Mouse (Mus musculus): ENCODE data around the gene Stx4a. TPM values are rescaled to one million over a fixed set of nuclear protein-coding genes. Genes with fewer than 3 reads are reported as not detected.

The Stx4a gene
- polyA plus RNA-seq, 1 experiment from 2014 or later = 47.5 TPM

DNA sequence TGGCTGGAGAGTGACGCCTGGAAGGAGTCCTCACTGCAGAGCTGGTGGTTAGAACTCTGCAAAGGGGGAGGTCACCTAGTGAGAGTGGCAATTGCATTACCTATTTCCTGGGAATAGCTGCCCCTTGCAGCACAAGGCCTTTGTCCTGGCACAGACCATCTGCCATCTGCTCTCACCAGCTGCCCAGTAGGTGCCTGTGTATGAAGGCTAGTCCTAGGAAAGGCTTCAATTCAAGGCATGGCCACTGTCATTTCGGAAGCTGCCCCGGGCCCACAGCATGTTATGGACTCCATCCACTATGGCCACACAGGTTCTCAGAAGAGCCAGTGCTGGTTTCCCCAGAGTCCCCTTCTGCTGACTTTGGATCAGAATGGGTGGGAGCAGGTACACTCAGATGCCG, 25.5 kb upstream of the Stx4a start:
- H3K27ac ChIP-seq (ENCODE audit: low read length) = no peak overlapping the region
- no peak for ATAC-seq
- H3K9me3 ChIP-seq (ENCODE audit: control insufficient read depth, low read length) = no peaks in the 10 kb centered on the region
- peaks cover 10% of the 10 kb centered on the region for H3K36me3 ChIP-seq (ENCODE audit: control insufficient read depth, insufficient read depth, low read length)
- no peaks in the 10 kb centered on the region for H3K4me1 ChIP-seq (ENCODE audit: control insufficient read depth, insufficient read depth, low read length)
- 88% methylated on average over 4 of the region's 4 CpGs for WGBS
- no peak overlapping the region for H3K4me2 ChIP-seq (ENCODE audit: low read depth, low read length)
- H3K9ac ChIP-seq (ENCODE audit: low read depth, low read length) = no peak overlapping the region
- no peak overlapping the region for H3K4me3 ChIP-seq (ENCODE audit: low read length)
- no peaks in the 10 kb centered on the region for H3K27me3 ChIP-seq (replicated peaks; ENCODE audit: control insufficient read depth, insufficient read depth, low read length)

DNA sequence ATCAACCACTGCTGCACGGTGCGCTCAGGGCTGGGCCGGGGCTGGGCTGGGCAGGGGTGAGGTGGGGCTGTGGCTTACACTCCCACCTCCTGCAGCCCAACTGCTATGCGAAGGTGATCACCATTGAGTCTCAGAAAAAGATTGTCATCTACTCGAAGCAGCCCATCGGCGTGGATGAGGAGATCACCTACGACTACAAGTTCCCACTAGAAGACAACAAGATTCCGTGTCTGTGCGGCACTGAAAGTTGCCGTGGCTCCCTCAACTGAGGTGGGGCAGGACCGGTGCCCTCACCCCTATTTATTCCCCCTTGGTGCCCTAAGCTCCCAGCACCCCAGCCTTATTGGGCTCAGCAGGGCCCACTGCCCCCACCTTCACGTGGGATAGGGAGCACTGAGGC, 24.9 kb upstream of the Stx4a start:
- Histone ChIP-seq H3K9ac (ENCODE audit: low read depth, low read length) (no peak overlapping the region), H3K4me1 (ENCODE audit: control insufficient read depth, insufficient read depth, low read length) (no peaks in the 10 kb centered on the region), H3K36me3 (ENCODE audit: control insufficient read depth, insufficient read depth, low read length) (peaks cover 10% of the 10 kb centered on the region), H3K27ac (ENCODE audit: low read length) (no peak overlapping the region), H3K27me3 (replicated peaks; ENCODE audit: control insufficient read depth, insufficient read depth, low read length) (no peaks in the 10 kb centered on the region), H3K9me3 (ENCODE audit: control insufficient read depth, low read length) (no peaks in the 10 kb centered on the region), H3K4me2 (ENCODE audit: low read depth, low read length) (no peak overlapping the region), H3K4me3 (ENCODE audit: low read length) (no peak overlapping the region)
- WGBS = 83% methylated on average over 13 of the region's 13 CpGs
- no peak for ATAC-seq

DNA sequence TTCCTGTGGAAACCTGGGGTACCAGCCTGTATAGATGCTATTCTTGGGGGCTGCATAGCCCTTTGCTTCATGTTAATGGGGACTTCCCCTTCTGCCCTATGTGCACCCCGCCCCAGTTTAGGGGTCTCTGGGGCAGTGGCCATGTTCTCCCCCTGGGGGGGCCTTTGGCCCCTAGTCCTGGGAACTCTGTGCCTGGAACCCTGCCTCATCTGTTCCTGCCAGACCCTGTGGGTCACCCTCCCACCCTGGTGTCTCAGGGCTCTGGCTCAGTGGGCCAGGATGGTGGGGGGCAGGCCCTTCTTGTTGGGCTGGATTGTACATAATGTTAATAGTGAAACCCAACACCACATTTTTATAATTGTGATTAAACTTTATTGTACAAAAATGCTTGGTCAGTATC, 24.4 kb upstream of the Stx4a start:
- no peak overlapping the region for H3K27ac ChIP-seq (ENCODE audit: low read length)
- H3K36me3 ChIP-seq (ENCODE audit: control insufficient read depth, insufficient read depth, low read length) = peaks cover 10% of the 10 kb centered on the region
- no peak overlapping the region for H3K9ac ChIP-seq (ENCODE audit: low read depth, low read length)
- H3K27me3 ChIP-seq (replicated peaks; ENCODE audit: control insufficient read depth, insufficient read depth, low read length) = no peaks in the 10 kb centered on the region
- H3K4me1 ChIP-seq (ENCODE audit: control insufficient read depth, insufficient read depth, low read length) = peaks cover 3% of the 10 kb centered on the region; the same call in 1 of the 2 replicates
- ATAC-seq = no peak; the same call in 1 of the 2 replicates
- H3K4me2 ChIP-seq (ENCODE audit: low read depth, low read length) = no peak overlapping the region
- H3K9me3 ChIP-seq (ENCODE audit: control insufficient read depth, low read length) = no peaks in the 10 kb centered on the region
- no peak overlapping the region for H3K4me3 ChIP-seq (ENCODE audit: low read length)
- WGBS = 94% methylated on average over 1 of the region's 1 CpGs

- Histone ChIP-seq H3K9me3 (ENCODE audit: control insufficient read depth, low read length) (no peaks in the 10 kb centered on the region), H3K9ac (ENCODE audit: low read depth, low read length) (peak within 1 kb of the TSS; percentile 54), H3K4me3 (ENCODE audit: low read length) (peak within 1 kb of the TSS; percentile 38), H3K27ac (ENCODE audit: low read length) (peak within 1 kb of the TSS; percentile 51; the same call in 1 of the 2 replicates), H3K36me3 (ENCODE audit: control insufficient read depth, insufficient read depth, low read length) (peaks cover 10% of the 10 kb centered on the region), H3K4me1 (ENCODE audit: control insufficient read depth, insufficient read depth, low read length) (peaks cover 3% of the 10 kb centered on the region; the same call in 1 of the 2 replicates), H3K27me3 (replicated peaks; ENCODE audit: control insufficient read depth, insufficient read depth, low read length) (no peaks in the 10 kb centered on the region), H3K4me2 (ENCODE audit: low read depth, low read length) (peak within 1 kb of the TSS; percentile 32)
- peak; percentile 93 for ATAC-seq
- 23% methylated on average over 6 of the region's 6 CpGs for WGBS
Observed at GRCm38 (mm10) chr7:127800435-127801009, 23.6 kb upstream of the Stx4a start, which contains the start of gene Hsd3b7. Gene Hsd3b7 (plus strand): TSS chr7:127800604.

- Histone ChIP-seq H3K27me3 (replicated peaks; ENCODE audit: control insufficient read depth, insufficient read depth, low read length) (no peaks in the 10 kb centered on the region), H3K36me3 (ENCODE audit: control insufficient read depth, insufficient read depth, low read length) (peaks cover 4% of the 10 kb centered on the region; the same call in 1 of the 2 replicates), H3K9me3 (ENCODE audit: control insufficient read depth, low read length) (no peaks in the 10 kb centered on the region), H3K27ac (ENCODE audit: low read length) (peak overlapping the region; percentile 30; the same call in 1 of the 2 replicates), H3K4me1 (ENCODE audit: control insufficient read depth, insufficient read depth, low read length) (peaks cover 3% of the 10 kb centered on the region; the same call in 1 of the 2 replicates), H3K9ac (ENCODE audit: low read depth, low read length) (peak overlapping the region; percentile 14), H3K4me2 (ENCODE audit: low read depth, low read length) (peak overlapping the region; percentile 32), H3K4me3 (ENCODE audit: low read length) (peak overlapping the region; percentile 38; the same call in 1 of the 2 replicates)
- 81% methylated on average over 8 of the region's 8 CpGs for WGBS
- no peak; the same call in none of the 2 replicates for ATAC-seq
Observed at GRCm38 (mm10) chr7:127801010-127801621, 23.0 kb upstream of the Stx4a start.

- Histone ChIP-seq H3K27me3 (replicated peaks; ENCODE audit: control insufficient read depth, insufficient read depth, low read length) (no peaks in the 10 kb centered on the region), H3K9ac (ENCODE audit: low read depth, low read length) (no peak overlapping the region), H3K27ac (ENCODE audit: low read length) (no peak overlapping the region), H3K4me3 (ENCODE audit: low read length) (no peak overlapping the region), H3K4me1 (ENCODE audit: control insufficient read depth, insufficient read depth, low read length) (peaks cover 3% of the 10 kb centered on the region; the same call in 1 of the 2 replicates), H3K36me3 (ENCODE audit: control insufficient read depth, insufficient read depth, low read length) (no peaks in the 10 kb centered on the region), H3K9me3 (ENCODE audit: control insufficient read depth, low read length) (no peaks in the 10 kb centered on the region), H3K4me2 (ENCODE audit: low read depth, low read length) (no peak overlapping the region)
- 93% methylated on average over 17 of the region's 17 CpGs for WGBS
- no peak for ATAC-seq
Observed at GRCm38 (mm10) chr7:127802313-127802712, 21.8 kb upstream of the Stx4a start.

DNA sequence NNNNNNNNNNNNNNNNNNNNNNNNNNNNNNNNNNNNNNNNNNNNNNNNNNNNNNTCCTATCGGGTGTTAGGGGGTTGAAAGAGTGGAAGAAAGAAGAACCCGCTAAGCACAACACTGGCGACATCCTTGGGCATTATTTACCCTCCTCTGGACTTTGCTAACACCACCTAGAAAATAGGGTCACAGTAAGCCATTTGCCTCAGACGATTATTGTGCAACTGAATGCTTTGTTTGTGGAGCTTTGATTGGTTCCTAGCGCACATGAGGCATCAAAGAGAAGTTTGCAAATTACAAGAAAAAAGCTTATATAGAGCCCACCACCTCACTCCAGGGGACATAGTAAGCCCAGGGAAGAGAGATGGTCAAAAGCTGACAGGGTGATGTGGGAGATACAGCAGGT, 15.3 kb upstream of the Stx4a start:
- Histone ChIP-seq H3K4me1 (ENCODE audit: control insufficient read depth, insufficient read depth, low read length) (peaks cover 3% of the 10 kb centered on the region; the same call in 1 of the 2 replicates), H3K4me3 (ENCODE audit: low read length) (no peak overlapping the region), H3K36me3 (ENCODE audit: control insufficient read depth, insufficient read depth, low read length) (no peaks in the 10 kb centered on the region), H3K9ac (ENCODE audit: low read depth, low read length) (no peak overlapping the region), H3K9me3 (ENCODE audit: control insufficient read depth, low read length) (no peaks in the 10 kb centered on the region), H3K4me2 (ENCODE audit: low read depth, low read length) (no peak overlapping the region), H3K27me3 (replicated peaks; ENCODE audit: control insufficient read depth, insufficient read depth, low read length) (no peaks in the 10 kb centered on the region), H3K27ac (ENCODE audit: low read length) (no peak overlapping the region)
- 73% methylated on average over 5 of the region's 5 CpGs for WGBS
- ATAC-seq = no peak

GRCm38 (mm10) chr7:127809846-127810245, 14.2 kb upstream of the Stx4a start:
- WGBS = 91% methylated on average over 1 of the region's 1 CpGs
- no peaks in the 10 kb centered on the region for H3K36me3 ChIP-seq (ENCODE audit: control insufficient read depth, insufficient read depth, low read length)
- ATAC-seq = no peak

GRCm38 (mm10) chr7:127810650-127811049, 13.4 kb upstream of the Stx4a start:
- Histone ChIP-seq H3K4me1 (ENCODE audit: control insufficient read depth, insufficient read depth, low read length) (no peaks in the 10 kb centered on the region), H3K9ac (ENCODE audit: low read depth, low read length) (no peak overlapping the region), H3K27me3 (replicated peaks; ENCODE audit: control insufficient read depth, insufficient read depth, low read length) (no peaks in the 10 kb centered on the region), H3K4me2 (ENCODE audit: low read depth, low read length) (no peak overlapping the region), H3K4me3 (ENCODE audit: low read length) (no peak overlapping the region), H3K9me3 (ENCODE audit: control insufficient read depth, low read length) (no peaks in the 10 kb centered on the region), H3K36me3 (ENCODE audit: control insufficient read depth, insufficient read depth, low read length) (no peaks in the 10 kb centered on the region), H3K27ac (ENCODE audit: low read length) (no peak overlapping the region)
- no peak for ATAC-seq
- 81% methylated on average over 10 of the region's 10 CpGs for WGBS

More at GRCm38 (mm10) chr7:127809846-127810245, 14.2 kb upstream of the Stx4a start:
- H3K27ac ChIP-seq (ENCODE audit: low read length) = no peak overlapping the region
- no peak overlapping the region for H3K4me3 ChIP-seq (ENCODE audit: low read length)
- H3K4me1 ChIP-seq (ENCODE audit: control insufficient read depth, insufficient read depth, low read length) = no peaks in the 10 kb centered on the region
- no peak overlapping the region for H3K4me2 ChIP-seq (ENCODE audit: low read depth, low read length)
- H3K27me3 ChIP-seq (replicated peaks; ENCODE audit: control insufficient read depth, insufficient read depth, low read length) = no peaks in the 10 kb centered on the region
- no peak overlapping the region for H3K9ac ChIP-seq (ENCODE audit: low read depth, low read length)
- no peaks in the 10 kb centered on the region for H3K9me3 ChIP-seq (ENCODE audit: control insufficient read depth, low read length)

Measured in intestine, embryonic 16.5 days (tissue).